Mouse (Mus musculus): ENCODE results near the gene Slc24a3. TPM values are rescaled to one million over a fixed set of nuclear protein-coding genes. Genes with fewer than 3 reads are reported as not detected.

Slc24a3 gene
- polyA plus RNA-seq (2012; rRNA removed) (0.58 and 0.73 TPM in 2 replicates), polyA plus RNA-seq (2014; fragmentation: Nextera tagmentation; extraction: Ambion mirVana) (0.58 and 0.63 TPM in 2 replicates)

DNA sequence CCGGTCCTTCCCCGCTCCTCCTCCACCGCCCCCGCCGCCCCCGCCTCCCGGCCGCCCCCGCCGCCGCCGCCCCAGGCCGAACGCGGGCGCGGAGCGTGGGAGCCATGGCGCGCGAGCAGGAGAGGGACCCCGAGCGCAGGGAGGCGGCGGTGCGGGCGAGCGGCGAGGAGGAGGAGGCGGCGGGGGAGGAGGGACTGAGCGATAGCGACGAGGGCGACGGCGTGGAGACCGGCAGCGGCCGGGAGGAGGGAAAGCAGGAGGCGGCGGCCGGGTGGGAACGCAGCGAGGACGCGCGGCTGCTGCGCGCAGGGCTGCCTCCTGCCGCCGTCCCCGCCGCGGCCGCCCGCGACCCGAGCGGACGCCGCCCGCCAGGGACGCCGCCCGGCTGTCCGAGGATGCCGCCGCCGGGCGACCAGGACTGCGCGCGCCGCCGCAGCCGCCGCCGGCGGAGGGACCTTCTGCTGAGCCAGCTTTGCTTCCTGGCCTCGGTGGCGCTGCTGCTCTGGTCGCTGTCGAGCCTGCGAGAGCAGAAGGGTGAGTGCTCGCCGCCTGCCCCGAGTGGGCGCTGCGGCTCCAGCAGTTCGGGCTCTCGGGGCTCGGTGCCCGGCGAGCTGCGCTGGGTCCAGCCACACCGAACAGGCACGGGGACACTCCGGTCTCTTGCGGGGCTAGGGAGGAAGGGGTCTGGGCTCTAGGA lies at the start of gene Slc24a3:
Gene Slc24a3 (plus strand): TSS at position 91 of the 697 bp plus-strand sequence.
- H3K27ac ChIP-seq = no peak within 1 kb of the TSS
- no peak within 1 kb of the TSS; the same call in 1 of the 2 replicates for H3K9ac ChIP-seq (replicated peaks)
- peak within 1 kb of the TSS; percentile 55 to 58 for H3K4me3 ChIP-seq (ENCODE audit: insufficient read depth in 1 of 2, low read depth in 2 of 2, low read length in 2 of 2)
- TF ChIP-seq EP300 (IDR thresholded peaks at IDR 0.05; ENCODE audit: low read depth) = no peak
- TF ChIP-seq CTCF (IDR thresholded peaks at IDR 0.05; ENCODE audit: low read depth) = peak; percentile 70
- no peaks in the 10 kb centered on the region for H3K9me3 ChIP-seq (ENCODE audit: control insufficient read depth, low read length)
- peaks cover 7% of the 10 kb centered on the region for H3K27me3 ChIP-seq (ENCODE audit: control insufficient read depth, insufficient read depth, low read length)
- peak in 2 of 3 experiments; percentile 24 to 40 for DNase-seq (ENCODE audit: low read depth in 3 of 3, low spot score in 3 of 3)
- WGBS (ENCODE audit: insufficient replicate concordance) = under 1% methylated on average over 61 of the region's 100 CpGs
- no peaks in the 10 kb centered on the region for H3K36me3 ChIP-seq (replicated peaks; ENCODE audit: control insufficient read depth, insufficient read depth, low read depth)
- peak within 1 kb of the TSS; percentile 67 for H3K4me2 ChIP-seq (ENCODE audit: low read depth)
- peak; percentile 79 for ATAC-seq (ENCODE audit: insufficient read depth)
- peaks cover 0 to 5% of the 10 kb centered on the region in 2 experiments; a peak in 2 of 4 replicates for H3K4me1 ChIP-seq (replicated peaks; ENCODE audit: control insufficient read depth in 2 of 2, insufficient read depth in 2 of 2, low read length in 1 of 2)

DNA sequence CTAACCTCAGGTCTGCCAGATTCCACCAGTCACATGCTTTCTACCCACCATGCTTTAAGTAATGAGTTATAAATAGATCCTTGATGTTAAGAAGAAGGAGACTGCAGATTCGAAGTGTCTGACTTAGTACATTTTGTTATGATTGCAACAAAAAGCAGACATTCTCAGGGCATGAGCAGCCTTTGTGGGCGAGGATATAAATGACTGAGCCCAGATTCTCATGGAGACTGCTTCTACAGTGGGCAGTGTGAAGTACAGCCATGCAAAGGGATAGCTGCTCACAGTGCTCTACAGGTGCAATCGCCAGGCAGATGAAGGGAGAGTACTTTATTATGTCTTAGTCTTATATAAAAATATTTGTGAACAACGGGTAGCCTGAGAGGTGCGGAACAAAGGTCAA lies 49.8 kb upstream of the Slc24a3 start:
- Histone ChIP-seq H3K9ac (replicated peaks) (no peak overlapping the region), H3K27me3 (ENCODE audit: control insufficient read depth, insufficient read depth, low read length) (no peaks in the 10 kb centered on the region), H3K36me3 (replicated peaks; ENCODE audit: control insufficient read depth, insufficient read depth, low read depth) (no peaks in the 10 kb centered on the region), H3K4me2 (ENCODE audit: low read depth) (no peak overlapping the region), H3K4me1 (replicated peaks; ENCODE audit: control insufficient read depth in 2 of 2, insufficient read depth in 2 of 2, low read length in 1 of 2) (no peaks in the 10 kb centered on the region), H3K9me3 (ENCODE audit: control insufficient read depth, low read length) (no peaks in the 10 kb centered on the region), H3K4me3 (ENCODE audit: insufficient read depth in 1 of 2, low read depth in 2 of 2, low read length in 2 of 2) (no peak overlapping the region), H3K27ac (no peak overlapping the region)
- no peak for DNase-seq (ENCODE audit: low read depth in 3 of 3, low spot score in 3 of 3)
- no peak for ATAC-seq (ENCODE audit: insufficient read depth)
- TF ChIP-seq EP300 (IDR thresholded peaks at IDR 0.05; ENCODE audit: low read depth) = no peak
- 56% methylated on average over 5 of the region's 5 CpGs for WGBS (ENCODE audit: insufficient replicate concordance)

DNA sequence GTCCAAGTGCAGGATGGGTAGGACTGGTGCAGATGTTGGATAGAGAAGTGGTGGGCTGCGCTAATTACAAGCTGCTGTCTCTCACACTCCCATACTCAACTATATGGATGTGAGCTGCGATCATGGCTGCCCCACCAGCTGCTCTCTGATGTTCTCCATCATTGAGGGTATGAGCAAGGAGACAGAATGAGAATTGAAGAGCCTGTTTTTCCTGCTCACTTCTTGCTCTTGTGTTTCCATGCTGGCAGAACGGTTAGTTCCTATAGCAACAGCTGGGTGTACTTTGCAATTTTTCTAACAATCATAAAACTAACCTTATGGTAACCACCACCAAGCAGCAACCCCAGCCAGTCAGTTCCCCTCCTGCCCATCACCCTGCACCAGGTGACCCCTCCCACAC lies 39.8 kb upstream of the Slc24a3 start:
- TF ChIP-seq EP300 (IDR thresholded peaks at IDR 0.05; ENCODE audit: low read depth) (no peak), CTCF (IDR thresholded peaks at IDR 0.05; ENCODE audit: low read depth) (no peak)
- Histone ChIP-seq H3K4me3 (ENCODE audit: insufficient read depth in 1 of 2, low read depth in 2 of 2, low read length in 2 of 2) (no peak overlapping the region), H3K4me1 (replicated peaks; ENCODE audit: control insufficient read depth in 2 of 2, insufficient read depth in 2 of 2, low read length in 1 of 2) (no peaks in the 10 kb centered on the region), H3K9ac (replicated peaks) (no peak overlapping the region), H3K27me3 (ENCODE audit: control insufficient read depth, insufficient read depth, low read length) (no peaks in the 10 kb centered on the region), H3K9me3 (ENCODE audit: control insufficient read depth, low read length) (no peaks in the 10 kb centered on the region), H3K36me3 (replicated peaks; ENCODE audit: control insufficient read depth, insufficient read depth, low read depth) (no peaks in the 10 kb centered on the region), H3K4me2 (ENCODE audit: low read depth) (no peak overlapping the region), H3K27ac (no peak overlapping the region)
- ATAC-seq (ENCODE audit: insufficient read depth) (no peak), DNase-seq (ENCODE audit: low read depth in 3 of 3, low spot score in 3 of 3) (no peak)
- 57% methylated on average over 3 of the region's 3 CpGs for WGBS (ENCODE audit: insufficient replicate concordance)

DNA sequence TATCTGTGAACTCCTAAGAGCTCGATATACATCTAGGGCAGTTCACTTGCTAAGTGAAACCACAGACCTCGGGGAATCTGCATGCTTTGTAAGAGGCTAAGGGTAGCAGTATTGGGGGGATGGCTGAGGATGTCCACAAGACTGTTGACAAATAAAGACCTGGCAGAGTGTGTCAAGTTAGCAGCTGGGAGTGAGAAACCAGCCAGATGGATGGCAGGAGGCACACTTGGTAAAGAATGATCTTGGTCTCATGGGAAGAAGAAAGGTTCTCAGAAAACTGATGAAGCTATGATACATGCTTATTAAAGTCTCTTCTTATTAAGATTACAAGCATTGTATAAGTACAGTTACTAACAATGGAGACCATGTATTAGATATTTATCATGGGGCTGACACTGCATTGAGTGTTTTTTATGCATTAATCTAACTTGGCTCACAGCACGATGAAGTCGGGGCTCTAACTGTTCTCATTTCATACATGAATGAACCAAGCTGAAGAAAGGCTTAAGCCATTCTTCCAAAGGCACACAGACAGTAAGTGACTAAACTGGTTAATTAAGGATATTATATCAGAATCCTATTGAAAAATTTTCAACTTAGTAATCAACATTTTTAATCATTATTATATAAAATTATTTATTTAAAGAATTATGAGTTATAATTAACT lies 30.8 kb upstream of the Slc24a3 start:
- 61% methylated on average over 4 of the region's 4 CpGs for WGBS (ENCODE audit: insufficient replicate concordance)
- Histone ChIP-seq H3K4me1 (replicated peaks; ENCODE audit: control insufficient read depth in 2 of 2, insufficient read depth in 2 of 2, low read length in 1 of 2) (no peaks in the 10 kb centered on the region), H3K9me3 (ENCODE audit: control insufficient read depth, low read length) (no peaks in the 10 kb centered on the region), H3K27ac (no peak overlapping the region), H3K4me3 (ENCODE audit: insufficient read depth in 1 of 2, low read depth in 2 of 2, low read length in 2 of 2) (no peak overlapping the region), H3K36me3 (replicated peaks; ENCODE audit: control insufficient read depth, insufficient read depth, low read depth) (no peaks in the 10 kb centered on the region), H3K4me2 (ENCODE audit: low read depth) (no peak overlapping the region), H3K9ac (replicated peaks) (no peak overlapping the region), H3K27me3 (ENCODE audit: control insufficient read depth, insufficient read depth, low read length) (no peaks in the 10 kb centered on the region)
- TF ChIP-seq EP300 (IDR thresholded peaks at IDR 0.05; ENCODE audit: low read depth) (no peak), CTCF (IDR thresholded peaks at IDR 0.05; ENCODE audit: low read depth) (no peak)
- DNase-seq (ENCODE audit: low read depth in 3 of 3, low spot score in 3 of 3) (no peak), ATAC-seq (ENCODE audit: insufficient read depth) (no peak)

DNA sequence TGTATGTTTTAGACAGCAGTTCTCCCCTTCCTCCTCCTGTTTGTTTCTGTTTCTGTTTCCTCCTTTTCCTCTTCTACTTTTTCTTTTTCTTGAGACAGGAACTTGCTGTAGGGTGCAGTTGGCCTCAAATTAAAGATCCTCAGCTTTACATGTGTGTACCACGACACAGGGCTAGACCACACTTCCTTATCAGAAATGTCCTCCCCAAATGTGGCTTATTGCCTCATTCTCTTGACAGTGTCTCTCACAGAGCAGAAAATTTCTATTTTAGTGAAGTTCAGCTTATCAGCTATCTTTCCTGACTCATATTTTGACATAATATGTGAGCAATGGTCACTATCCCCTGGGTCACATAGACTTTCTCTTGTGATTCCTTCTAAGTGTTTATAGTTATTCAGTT lies 17.1 kb upstream of the Slc24a3 start:
- 6% methylated on average over 1 of the region's 1 CpGs for WGBS (ENCODE audit: insufficient replicate concordance)
- ATAC-seq (ENCODE audit: insufficient read depth) = no peak
- H3K4me2 ChIP-seq (ENCODE audit: low read depth) = no peak overlapping the region

More for the DNA sequence above, 17.1 kb upstream of the Slc24a3 start:
- TF ChIP-seq EP300 (IDR thresholded peaks at IDR 0.05; ENCODE audit: low read depth) (no peak), CTCF (IDR thresholded peaks at IDR 0.05; ENCODE audit: low read depth) (no peak)
- H3K36me3 ChIP-seq (replicated peaks; ENCODE audit: control insufficient read depth, insufficient read depth, low read depth) = no peaks in the 10 kb centered on the region
- H3K27ac ChIP-seq = no peak overlapping the region
- H3K27me3 ChIP-seq (ENCODE audit: control insufficient read depth, insufficient read depth, low read length) = no peaks in the 10 kb centered on the region
- H3K9ac ChIP-seq (replicated peaks) = no peak overlapping the region
- no peak overlapping the region for H3K4me3 ChIP-seq (ENCODE audit: insufficient read depth in 1 of 2, low read depth in 2 of 2, low read length in 2 of 2)
- H3K9me3 ChIP-seq (ENCODE audit: control insufficient read depth, low read length) = no peaks in the 10 kb centered on the region
- no peaks in the 10 kb centered on the region; a peak in 1 of 4 replicates for H3K4me1 ChIP-seq (replicated peaks; ENCODE audit: control insufficient read depth in 2 of 2, insufficient read depth in 2 of 2, low read length in 1 of 2)
- DNase-seq (ENCODE audit: low read depth in 3 of 3, low spot score in 3 of 3) = no peak

All from liver, embryonic 14.5 days (tissue).